Mouse (Mus musculus): Measurements from ENCODE around the gene Tfap2e.

DNA sequence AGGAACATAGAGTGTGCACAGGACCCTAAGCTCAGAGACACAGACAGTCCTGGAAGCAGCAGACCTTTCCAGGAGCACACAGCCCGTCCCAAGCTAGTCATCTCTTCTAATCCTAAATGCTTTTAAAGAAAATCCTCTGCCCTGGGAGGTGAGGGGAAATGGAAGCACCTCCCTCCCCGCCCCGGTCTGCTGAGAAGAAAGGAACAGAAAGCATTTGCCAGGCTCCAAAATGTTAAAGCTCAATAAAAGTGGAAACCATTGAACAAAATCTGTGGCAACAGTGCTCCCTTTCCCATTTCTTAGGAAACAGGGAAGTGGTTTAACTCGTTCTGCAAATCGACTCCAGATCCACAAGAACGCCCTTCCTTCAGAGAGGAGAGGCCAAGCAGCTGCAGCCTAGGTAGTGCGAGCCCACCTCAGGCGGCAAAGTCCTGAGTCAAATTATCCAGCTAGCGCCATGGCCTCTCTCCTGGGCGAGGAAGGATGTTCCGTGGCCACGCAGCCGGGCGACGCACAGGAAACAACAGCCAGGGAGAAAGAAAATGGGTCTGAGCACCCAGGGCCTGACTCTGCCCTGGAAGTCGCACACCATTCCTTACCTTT is 1.9 kb downstream of the Tfap2e start:
- TF ChIP-seq CTCF (IDR thresholded peaks at IDR 0.05; ENCODE audit: extremely low read depth, insufficient read depth, low read length) = no peak
- no peak for TF ChIP-seq POLR2A (IDR thresholded peaks at IDR 0.05; ENCODE audit: extremely low read depth, insufficient read depth, low read length)

Measured in cortical plate, adult 2 months (tissue).